Mouse (Mus musculus) hindbrain, embryonic 11.5 days (tissue): ENCODE data around the gene Ces2e. TPM values are rescaled to one million over a fixed set of nuclear protein-coding genes. Genes with fewer than 3 reads are reported as not detected.

Experiments
- ATAC-seq: fragments of 200-750 bp; cut with Nextera tagmentation; 2 replicates; pipeline ENCODE4 v1.8.0; 2017; ENCODE audit warnings: mild to moderate bottlenecking, moderate TSS enrichment, moderate library complexity; ENCODE audit not compliant: low FRiP score
- DNase-seq: peaks from one replicate; pipeline ENCODE4 v3.0.0-alpha.2; 2015; ENCODE audit warnings: low spot score
- H3K27ac ChIP-seq: fragments of 300-500 bp; sonication (generic); 2 replicates; pipeline ENCODE4 v1.5.1; 2014; ENCODE audit warnings: mild to moderate bottlenecking, low read depth, low read length
- H3K27me3 ChIP-seq: fragments of 300-500 bp; sonication (generic); 2 replicates; pipeline ENCODE4 v1.6.1; 2014; ENCODE audit warnings: mild to moderate bottlenecking, low read length, moderate library complexity, mixed read lengths; ENCODE audit not compliant: control insufficient read depth, insufficient read depth
- H3K36me3 ChIP-seq: fragments of 300-500 bp; sonication (generic); 2 replicates; pipeline ENCODE4 v1.6.1; 2014; ENCODE audit warnings: mild to moderate bottlenecking, low read length, moderate library complexity, mixed read lengths; ENCODE audit not compliant: control insufficient read depth, insufficient read depth
- H3K4me1 ChIP-seq: fragments of 300-500 bp; sonication (generic); replicated peaks from 2 replicates; pipeline ENCODE4 v1.6.1; 2014; ENCODE audit warnings: low read length, mixed read lengths; ENCODE audit not compliant: control insufficient read depth, insufficient read depth
- H3K4me2 ChIP-seq: fragments of 300-500 bp; sonication (generic); replicated peaks from 2 replicates; pipeline ENCODE4 v1.6.1; 2014; ENCODE audit warnings: mild to moderate bottlenecking, low read depth, low read length
- H3K4me3 ChIP-seq: fragments of 300-500 bp; sonication (generic); 2 replicates; pipeline ENCODE4 v1.5.1; 2014; ENCODE audit warnings: low read depth, low read length
- H3K9ac ChIP-seq: fragments of 300-500 bp; sonication (generic); 2 replicates; pipeline ENCODE4 v1.6.1; 2014; ENCODE audit warnings: low read depth, low read length
- H3K9me3 ChIP-seq: fragments of 300-500 bp; sonication (generic); 2 replicates; pipeline ENCODE4 v1.6.1; 2016; ENCODE audit warnings: low read length; ENCODE audit not compliant: control insufficient read depth
- WGBS: fragments of 180-500 bp; shearing (Covaris S2); extraction: QIAGEN DNeasy Blood & Tissue Kit; methylation state at CpG from one replicate; pipeline ENCODE4 v1.1.7; 2014; 5-methylcytosine and 5-hydroxymethylcytosine counted together
- polyA plus RNA-seq: library from polyadenylated mRNA; unstranded; fragments of >200 nt; fragmentation: Nextera tagmentation; extraction: Ambion mirVana; gene quantifications from 2 replicates; pipeline ENCODE4 v1.2.1, GENCODE M21; 2014

Ces2e gene
- polyA plus RNA-seq, 1 experiment from 2014 or later, result not detected

- no peak for DNase-seq
- Histone ChIP-seq H3K27me3 (no peaks in the 10 kb centered on the region), H3K4me3 (no peak overlapping the region), H3K9ac (no peak overlapping the region), H3K27ac (no peak overlapping the region), H3K4me2 (no peak overlapping the region), H3K4me1 (no peaks in the 10 kb centered on the region), H3K9me3 (no peaks in the 10 kb centered on the region), H3K36me3 (no peaks in the 10 kb centered on the region)
- 87% methylated on average over 5 of the region's 5 CpGs for WGBS
- ATAC-seq, result no peak
Measured at GRCm38 (mm10) chr8:104949031-104949430, 23.0 kb downstream of the Ces2e start.

DNA sequence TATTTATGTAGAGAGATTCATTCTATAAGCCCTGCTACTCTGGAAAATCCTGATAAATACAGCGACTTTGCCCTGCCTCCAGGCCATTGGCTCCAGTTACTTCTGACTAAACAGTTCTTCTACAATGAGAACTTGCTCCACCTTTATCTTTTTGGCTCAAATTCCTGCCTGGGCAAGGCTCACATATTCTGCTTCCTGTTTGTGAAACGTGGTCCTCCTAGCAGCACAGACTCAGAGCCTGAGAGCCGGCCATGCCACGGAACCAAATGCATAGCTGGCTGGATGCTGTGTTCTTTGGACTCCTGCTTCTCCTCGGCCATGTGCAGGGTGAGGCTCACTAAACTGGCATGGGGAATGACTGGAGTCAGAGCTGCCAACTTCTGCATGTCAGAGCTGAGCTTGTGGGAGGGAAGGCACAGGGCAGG lies 35.5 kb downstream of the Ces2e start, which contains the start of gene Ces2g:
TSS of gene Ces2g (plus strand) at position 182 of the 425 bp plus-strand sequence.
- H3K9me3 ChIP-seq, result no peaks in the 10 kb centered on the region
- H3K4me1 ChIP-seq, result no peaks in the 10 kb centered on the region
- no peak within 1 kb of the TSS for H3K4me3 ChIP-seq
- no peak within 1 kb of the TSS for H3K27ac ChIP-seq
- no peaks in the 10 kb centered on the region for H3K27me3 ChIP-seq
- no peaks in the 10 kb centered on the region for H3K36me3 ChIP-seq
- DNase-seq (no peak), ATAC-seq (no peak)
- no peak within 1 kb of the TSS for H3K9ac ChIP-seq
- 73% methylated on average over 5 of the region's 5 CpGs for WGBS
- H3K4me2 ChIP-seq, result no peak within 1 kb of the TSS

DNA sequence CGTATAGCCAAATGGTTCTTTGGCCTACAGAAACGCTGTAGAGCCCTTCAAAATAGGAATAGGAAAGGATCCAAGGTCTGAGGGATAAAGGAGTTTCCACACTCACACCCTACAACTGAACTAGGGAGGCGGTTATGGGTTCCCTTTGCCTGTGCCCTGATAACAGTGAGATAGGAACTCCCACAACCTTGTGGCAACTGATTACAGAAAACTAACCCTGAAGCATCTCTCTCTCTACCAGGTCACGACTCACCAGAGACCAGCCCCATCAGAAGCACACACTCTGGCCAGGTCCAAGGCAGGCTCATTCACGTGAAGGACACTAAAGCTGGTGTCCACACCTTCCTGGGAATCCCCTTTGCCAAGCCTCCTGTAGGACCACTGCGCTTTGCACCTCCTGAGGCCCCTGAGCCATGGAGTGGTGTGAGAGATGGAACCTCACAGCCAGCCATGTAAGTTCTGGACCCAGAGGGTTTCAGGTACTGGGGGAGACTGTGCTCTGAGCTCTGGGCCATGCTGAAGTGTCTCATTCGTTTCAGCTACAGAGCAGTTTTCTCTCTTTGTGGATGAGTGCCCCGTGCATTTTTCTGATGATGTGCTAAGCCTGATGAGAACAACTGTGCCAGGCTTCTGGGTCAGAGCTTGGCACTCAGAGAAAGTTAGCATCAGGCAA lies 36.3 kb downstream of the Ces2e start:
- no peak overlapping the region for H3K9ac ChIP-seq
- no peaks in the 10 kb centered on the region for H3K9me3 ChIP-seq
- H3K4me1 ChIP-seq, result no peaks in the 10 kb centered on the region
- no peak overlapping the region for H3K4me3 ChIP-seq
- no peak overlapping the region for H3K4me2 ChIP-seq
- ATAC-seq (no peak), DNase-seq (no peak)
- H3K27me3 ChIP-seq, result no peaks in the 10 kb centered on the region
- H3K36me3 ChIP-seq, result no peaks in the 10 kb centered on the region
- 77% methylated on average over 8 of the region's 8 CpGs for WGBS
- H3K27ac ChIP-seq, result no peak overlapping the region

DNA sequence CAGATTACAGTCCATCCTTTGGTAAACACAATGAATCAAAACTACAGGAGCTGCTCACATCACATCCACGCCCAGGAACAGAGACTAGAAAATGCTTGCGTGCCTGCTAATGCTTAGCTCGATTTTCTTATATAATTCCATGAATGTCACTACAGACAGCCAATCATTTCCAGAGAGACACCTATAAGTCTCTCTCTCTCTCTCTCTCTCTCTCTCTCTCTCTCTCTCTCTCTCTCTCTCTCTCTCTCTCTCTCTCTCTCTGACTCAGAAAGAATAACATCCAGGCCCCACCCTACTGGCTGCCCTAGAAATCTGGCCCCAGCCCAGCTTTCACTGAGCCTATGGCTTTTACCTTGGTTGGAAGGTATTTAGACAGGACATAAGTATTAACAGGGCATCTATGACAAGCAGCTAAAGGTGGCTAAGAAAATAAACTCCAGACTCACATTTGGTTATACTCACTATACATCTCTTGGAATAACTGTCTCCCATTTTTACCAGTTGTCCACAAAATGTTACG lies 37.4 kb downstream of the Ces2e start:
- Histone ChIP-seq H3K9ac (no peak overlapping the region), H3K4me1 (no peaks in the 10 kb centered on the region), H3K4me3 (no peak overlapping the region), H3K9me3 (no peaks in the 10 kb centered on the region), H3K36me3 (no peaks in the 10 kb centered on the region), H3K27me3 (no peaks in the 10 kb centered on the region), H3K27ac (no peak overlapping the region), H3K4me2 (no peak overlapping the region)
- 91% methylated on average over 4 of the region's 4 CpGs for WGBS
- no peak for DNase-seq
- no peak for ATAC-seq

GRCm38 (mm10) chr8:104984126-104984525 lies 58.1 kb downstream of the Ces2e start:
- H3K9me3 ChIP-seq, result no peaks in the 10 kb centered on the region
- no peak overlapping the region for H3K9ac ChIP-seq
- H3K4me1 ChIP-seq, result no peaks in the 10 kb centered on the region
- no peak overlapping the region for H3K4me3 ChIP-seq
- ATAC-seq (no peak), DNase-seq (no peak)
- H3K36me3 ChIP-seq, result no peaks in the 10 kb centered on the region
- no peaks in the 10 kb centered on the region for H3K27me3 ChIP-seq
- 91% methylated on average over 5 of the region's 5 CpGs for WGBS
- no peak overlapping the region for H3K4me2 ChIP-seq
- H3K27ac ChIP-seq, result no peak overlapping the region

Other genes with a start within 250 kb of the Ces2e start
- not detected in 2 replicates for gene Ces2a, start 192.3 kb upstream of the Ces2e start, polyA plus RNA-seq
- gene Ces2b, start 94.7 kb upstream of the Ces2e start, polyA plus RNA-seq, result 0.17 TPM in 1 of 2 replicates, not detected in the other
- gene Ces2c, start 79.2 kb upstream of the Ces2e start, polyA plus RNA-seq, result not detected in 2 replicates
- not detected in 2 replicates for gene Ces2f, start 21.1 kb downstream of the Ces2e start, polyA plus RNA-seq
- gene Ces2g, start 35.5 kb downstream of the Ces2e start, polyA plus RNA-seq, result not detected in 2 replicates
- not detected in 2 replicates for gene Ces2h, start 74.6 kb downstream of the Ces2e start, polyA plus RNA-seq
- gene Ces3a, start 122.3 kb downstream of the Ces2e start, polyA plus RNA-seq, result not detected in 2 replicates
- gene Ces3b, start 157.5 kb downstream of the Ces2e start, polyA plus RNA-seq, result not detected in 2 replicates
- not detected in 2 replicates for gene Ces4a, start 205.5 kb downstream of the Ces2e start, polyA plus RNA-seq
- gene Cbfb, start 244.4 kb downstream of the Ces2e start, polyA plus RNA-seq, result 65.1 and 69.0 TPM in 2 replicates